32 mouse cellular contexts compared by ENCODE assay signal in genomic region chr2:77976321-77976920, GRCm38 (mm10).
"Had no signal": no experiment of that assay in that cellular context is flagged by ENCODE, and none has a peak within 500 bp of the region (broad histone marks: within the 10 kb centered on the region; RNA-seq: fewer than 3 reads in every experiment).

No protein-coding gene starts in this region.

- H3K4me1 ChIP-seq: heart, embryonic 10.5 days; heart, embryonic 12.5 days; heart, embryonic 13.5 days; heart, embryonic 15.5 days; hindbrain, embryonic 10.5 days; hindbrain, embryonic 12.5 days; hindbrain, embryonic 13.5 days; hindbrain, embryonic 15.5 days; intestine, embryonic 15.5 days; kidney, embryonic 15.5 days had no signal

- ATAC-seq: hindbrain, embryonic 16.5 days; hindbrain, postnatal 0 days; inflammation-experienced regulatory T-cells, adult 6 months; intestine, embryonic 15.5 days; intestine, postnatal 0 days had no signal

- DNase-seq: heart, postnatal 10 days; heart, postnatal 14 days; heart, postnatal 36 days; heart, postnatal 4 days; kidney, adult 11 months; kidney, adult 18-20 months; kidney, adult 2 months; kidney, adult 8-10 months; kidney, adult 9 months; kidney, postnatal 10 days; kidney, postnatal 14 days; kidney, postnatal 25 days; kidney, postnatal 36 days; kidney, postnatal 4 days had no signal

- H3K4me3 ChIP-seq: heart, embryonic 10.5 days; heart, embryonic 12.5 days; heart, embryonic 13.5 days; heart, embryonic 15.5 days; hindbrain, embryonic 10.5 days; hindbrain, embryonic 12.5 days; hindbrain, embryonic 13.5 days; hindbrain, embryonic 15.5 days; intestine, embryonic 15.5 days; kidney, embryonic 15.5 days; layer of hippocampus, adult 2 months had no signal

- H3K36me3 ChIP-seq: heart, embryonic 10.5 days; heart, embryonic 12.5 days; heart, embryonic 13.5 days; heart, embryonic 15.5 days; hindbrain, embryonic 10.5 days; hindbrain, embryonic 12.5 days; hindbrain, embryonic 13.5 days; hindbrain, embryonic 15.5 days; intestine, embryonic 15.5 days; kidney, embryonic 15.5 days had no signal

- H3K4me2 ChIP-seq: heart, embryonic 11.5 days; heart, embryonic 12.5 days; heart, embryonic 13.5 days; heart, embryonic 15.5 days; hindbrain, embryonic 12.5 days; hindbrain, embryonic 13.5 days; hindbrain, embryonic 14.5 days; hindbrain, embryonic 15.5 days; intestine, embryonic 15.5 days; kidney, embryonic 15.5 days had no signal

- H3K9me3 ChIP-seq: hindbrain, embryonic 12.5 days; hindbrain, embryonic 13.5 days; hindbrain, embryonic 15.5 days; intestine, embryonic 15.5 days; kidney, embryonic 15.5 days had no signal

- H3K27me3 ChIP-seq: heart, embryonic 12.5 days; heart, embryonic 13.5 days; heart, embryonic 15.5 days; hindbrain, embryonic 12.5 days; hindbrain, embryonic 13.5 days; hindbrain, embryonic 15.5 days; intestine, embryonic 15.5 days; kidney, embryonic 15.5 days had no signal

- H3K27ac ChIP-seq: heart, embryonic 10.5 days; heart, embryonic 13.5 days; heart, embryonic 15.5 days; hindbrain, embryonic 10.5 days; hindbrain, embryonic 12.5 days; hindbrain, embryonic 13.5 days; hindbrain, embryonic 14.5 days; hindbrain, embryonic 15.5 days; hindbrain, postnatal 0 days; intestine, embryonic 15.5 days; kidney, embryonic 15.5 days; kidney, postnatal 0 days; layer of hippocampus, adult 2 months had no signal

- H3K9ac ChIP-seq: heart, embryonic 12.5 days; heart, embryonic 13.5 days; heart, embryonic 15.5 days; hindbrain, embryonic 12.5 days; hindbrain, embryonic 13.5 days; hindbrain, embryonic 14.5 days; hindbrain, embryonic 15.5 days; intestine, embryonic 15.5 days; kidney, embryonic 15.5 days had no signal
